Mouse (Mus musculus): ENCODE data around the gene Gm28553.
"Not testable (repeated sequence)": the region's sequence is repeated elsewhere in the genome, so short reads cannot be mapped to it uniquely, and the experiment has no call there.

Gm28553 gene

GRCm38 (mm10) chrY:48856197-48856596, at the start of gene Gm28553:
TSS of gene Gm28553 (plus strand) at chrY:48856497.
- not testable (repeated sequence) for DNase-seq (ENCODE audit: low spot score in 2 of 2)

Data from left cerebral cortex, adult 9 months (tissue).